Mouse (Mus musculus): ENCODE results near the gene Reln.

GRCm38 (mm10) chr5:22300046-22300445 lies 44.5 kb downstream of the Reln start:
- no peak for TF ChIP-seq CTCF (IDR thresholded peaks at IDR 0.05; ENCODE audit: insufficient read depth, low read length)
- TF ChIP-seq POLR2A (IDR thresholded peaks at IDR 0.05; ENCODE audit: borderline replicate concordance, extremely low read depth, low read depth, low read length), result no peak
